Mouse (Mus musculus) monocyte, adult 2 months (primary cell): Measurements from ENCODE around the gene Ghitm.
A peak's percentile ranks its signal among the peaks of the same experiment; 100 is the strongest.
"Not testable (repeated sequence)": the region's sequence is repeated elsewhere in the genome, so short reads cannot be mapped to it uniquely, and the experiment has no call there.

Experiments used
- DNase-seq, 2 experiments: peaks; one replicate each; pipeline ENCODE4 v3.0.0; 2022; ENCODE audit warnings: low spot score in 2 of 2, low read depth in 1 of 2

Gene Ghitm

DNA sequence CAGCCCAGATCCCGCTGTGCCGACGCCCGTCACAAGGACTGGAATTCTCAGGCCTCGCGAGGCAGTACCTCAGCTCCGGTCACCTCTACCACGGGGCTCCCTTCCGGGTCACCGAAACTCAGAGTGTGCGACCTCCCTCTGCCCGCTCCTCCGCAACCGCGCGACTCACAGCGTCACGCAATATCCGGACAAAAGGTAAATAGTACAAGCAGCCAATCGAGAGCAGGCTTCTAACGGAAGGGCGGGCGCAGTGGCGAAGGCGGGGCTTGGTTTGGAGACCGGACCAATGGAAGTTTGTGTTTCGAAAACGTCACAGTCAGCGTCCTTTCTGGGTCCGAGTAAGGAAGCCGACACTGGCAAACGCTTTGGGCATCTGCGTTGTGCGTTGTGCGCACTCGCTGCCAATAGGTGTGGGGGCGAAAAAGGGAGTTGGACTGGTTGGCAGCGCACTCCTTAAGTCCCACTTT is at the start of gene Ghitm:
Gene Ghitm (minus strand): TSS at position 146 of the 467 bp plus-strand sequence.
- DNase-seq = peak; percentile 91 to 94

DNA sequence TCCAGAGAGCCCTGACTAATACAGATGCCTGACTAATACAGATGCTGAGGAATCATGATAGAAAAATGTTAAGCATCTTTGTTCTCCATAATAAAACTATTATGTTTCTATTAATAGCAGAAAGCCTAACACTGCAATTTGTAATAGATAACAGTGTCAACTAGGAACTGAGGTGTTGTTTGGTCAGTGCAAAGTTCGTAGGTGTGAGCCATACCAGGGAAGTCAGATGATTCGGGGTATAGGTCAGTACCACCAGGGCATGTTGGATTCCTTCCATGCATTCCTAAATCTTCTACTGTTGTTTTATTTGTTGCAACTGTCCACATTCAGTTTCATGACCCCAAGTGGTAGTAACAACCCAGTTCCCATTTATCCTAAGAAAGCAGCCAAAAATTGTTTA is 49.8 kb upstream of the Ghitm start:
- no peak for DNase-seq

DNA sequence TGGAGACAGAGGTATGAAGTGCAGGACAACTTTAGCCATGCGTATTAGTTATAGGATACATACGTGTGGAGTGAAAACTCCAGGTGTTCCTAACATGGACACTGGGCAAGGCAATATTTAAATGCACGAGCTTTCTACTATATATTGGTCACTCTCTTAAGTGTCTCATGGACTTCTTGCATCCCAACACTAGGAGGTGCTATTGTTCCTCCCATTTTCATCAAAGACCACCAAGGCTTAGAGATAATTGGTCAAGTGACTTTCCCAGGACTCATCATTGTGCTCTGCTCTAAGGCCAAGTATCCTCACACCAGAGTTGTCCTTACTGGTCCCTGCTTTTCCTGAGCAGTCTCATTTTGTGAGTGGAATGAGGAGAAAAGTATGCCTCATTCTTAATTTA is 39.4 kb upstream of the Ghitm start:
- no peak for DNase-seq

DNA sequence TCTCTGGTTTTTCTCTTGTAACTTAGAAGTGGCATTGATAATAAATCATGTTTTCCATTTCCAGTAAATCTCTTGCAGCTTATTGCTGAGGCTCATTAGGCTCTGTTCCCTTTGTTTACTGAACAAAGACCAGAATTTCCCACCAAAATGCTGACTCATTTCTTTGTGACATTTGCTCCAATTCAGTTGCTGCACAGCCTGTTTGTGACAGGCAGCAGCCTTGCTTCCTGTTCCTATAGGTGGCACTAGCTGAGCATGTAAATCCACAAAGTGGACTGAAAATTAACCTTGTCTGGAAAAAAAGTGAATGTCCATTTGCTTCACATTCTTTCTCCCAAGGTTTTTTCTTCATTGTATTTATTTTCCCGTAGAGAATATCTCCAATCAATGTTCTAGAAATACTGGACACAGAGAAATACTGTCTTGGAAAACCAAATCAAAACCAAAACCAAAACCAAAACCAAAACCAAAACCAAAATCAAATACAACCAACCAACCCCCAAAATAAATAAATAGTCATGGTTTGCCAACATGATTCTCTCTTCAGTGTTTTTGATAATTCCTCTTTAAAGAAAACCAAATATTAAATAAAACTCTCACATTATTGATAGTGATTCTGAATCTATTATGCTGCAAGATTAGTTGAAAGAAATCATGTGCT is 30.3 kb upstream of the Ghitm start:
- DNase-seq = no peak

DNA sequence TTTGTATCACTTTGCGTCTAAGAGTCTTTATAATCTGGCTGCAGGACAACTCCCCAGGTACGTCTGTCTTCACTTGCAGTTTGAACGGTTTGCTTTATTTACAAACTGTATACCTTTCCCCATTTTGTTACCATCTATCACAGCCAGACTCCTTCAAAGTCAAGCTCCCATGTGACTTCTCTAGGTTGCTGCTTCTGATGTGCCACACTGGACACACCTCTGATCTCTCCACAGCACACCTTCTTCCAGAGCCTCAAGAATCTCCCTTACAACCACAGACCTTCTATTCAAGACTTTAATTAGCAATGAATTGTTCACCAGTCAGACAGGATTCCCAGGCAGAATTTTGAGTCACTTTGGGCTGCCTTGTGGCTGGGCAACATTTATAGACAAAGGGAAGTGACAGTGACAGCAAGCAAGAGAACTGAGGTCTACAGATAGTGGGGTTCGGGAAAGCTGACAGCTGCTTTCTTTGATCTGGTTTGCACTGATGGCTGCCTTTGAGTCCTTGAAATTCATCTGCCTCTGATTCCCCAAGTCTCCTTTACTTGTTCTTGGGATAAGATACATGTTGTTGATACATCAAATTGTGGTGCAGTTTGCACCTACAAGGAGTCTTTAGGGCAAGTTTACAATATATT is 29.4 kb upstream of the Ghitm start:
- no peak for DNase-seq

DNA sequence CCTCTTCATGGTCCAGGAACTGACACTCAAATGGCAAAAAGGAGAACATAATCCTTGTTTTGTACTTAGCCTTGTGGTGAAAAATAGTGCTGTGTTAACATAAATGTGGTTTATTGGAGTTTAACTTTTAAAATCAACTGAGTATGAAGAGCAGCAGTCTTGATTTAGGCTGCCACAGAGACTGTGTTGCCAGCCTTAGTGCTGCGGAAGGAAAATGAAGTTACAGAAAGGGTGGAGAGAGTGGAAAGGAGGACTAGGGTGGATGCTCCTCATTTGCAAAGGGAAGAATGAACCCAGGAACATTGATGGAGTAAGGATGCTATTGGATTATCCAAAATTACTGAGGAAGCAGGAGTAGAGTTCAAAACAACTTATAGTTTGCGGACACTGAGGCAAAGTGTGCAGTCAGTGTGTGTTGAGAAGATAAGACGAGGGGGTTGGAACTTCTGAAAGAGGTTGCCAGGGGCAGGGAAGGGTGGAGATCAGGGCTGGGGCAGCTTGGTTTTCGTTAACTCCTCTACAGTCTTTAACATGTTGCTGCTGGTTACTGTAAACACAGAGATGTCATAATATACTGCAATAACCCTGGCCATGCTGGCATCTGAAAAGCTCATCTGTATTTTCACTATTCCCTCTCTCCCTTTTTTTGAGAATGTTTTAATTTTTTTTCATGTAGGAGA is 28.3 kb upstream of the Ghitm start:
- no peak for DNase-seq

DNA sequence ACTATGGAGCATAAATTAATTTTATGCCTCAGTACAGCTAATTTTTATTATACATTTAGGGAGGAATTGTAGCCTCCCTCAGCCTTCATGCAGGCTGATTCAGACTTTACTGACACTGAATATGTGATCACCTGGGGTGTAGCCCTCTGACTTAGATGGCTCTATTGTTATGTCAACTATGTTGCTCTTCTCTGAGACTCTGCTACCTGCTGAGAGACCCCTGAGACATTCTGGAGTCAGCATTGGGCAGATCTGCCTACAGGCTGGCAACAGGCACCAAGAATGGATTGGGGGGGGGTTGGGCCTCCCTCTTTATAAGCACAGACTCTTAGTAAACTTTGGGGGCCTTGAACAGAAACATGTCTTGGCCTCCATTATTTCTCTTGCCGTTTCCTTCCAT is 19.3 kb upstream of the Ghitm start:
- no peak for DNase-seq

DNA sequence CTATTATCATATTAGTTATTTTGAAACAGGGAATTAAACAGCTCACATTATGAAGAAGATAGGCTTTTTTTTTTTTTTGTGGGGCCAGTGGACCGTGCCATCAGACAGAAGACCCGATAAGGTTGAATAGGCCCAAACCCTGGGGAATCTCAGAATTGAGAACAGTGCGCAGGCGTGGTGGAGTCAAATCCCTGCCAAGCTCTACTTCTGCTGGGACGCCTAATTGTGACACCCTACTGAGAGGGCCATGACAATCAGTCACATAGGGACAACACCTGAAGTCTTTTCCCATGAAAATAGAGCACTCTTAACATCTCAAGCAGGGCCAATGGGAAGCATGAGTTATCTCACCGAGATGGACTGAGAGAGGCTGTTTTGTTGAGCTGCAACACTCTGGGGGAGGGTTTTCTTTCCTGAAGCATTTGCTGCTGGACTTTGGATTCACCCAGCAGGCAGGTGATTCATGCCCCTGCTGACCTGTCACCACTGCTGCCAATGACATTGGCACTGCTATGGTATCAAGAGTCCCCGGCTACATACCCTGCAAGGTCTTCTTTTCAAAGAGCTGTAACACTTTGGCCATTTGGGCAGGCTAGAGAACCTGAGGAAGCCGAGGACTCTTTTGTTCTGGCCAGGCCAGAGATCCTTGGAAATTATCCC is 4.1 kb upstream of the Ghitm start:
- DNase-seq = no peak

DNA sequence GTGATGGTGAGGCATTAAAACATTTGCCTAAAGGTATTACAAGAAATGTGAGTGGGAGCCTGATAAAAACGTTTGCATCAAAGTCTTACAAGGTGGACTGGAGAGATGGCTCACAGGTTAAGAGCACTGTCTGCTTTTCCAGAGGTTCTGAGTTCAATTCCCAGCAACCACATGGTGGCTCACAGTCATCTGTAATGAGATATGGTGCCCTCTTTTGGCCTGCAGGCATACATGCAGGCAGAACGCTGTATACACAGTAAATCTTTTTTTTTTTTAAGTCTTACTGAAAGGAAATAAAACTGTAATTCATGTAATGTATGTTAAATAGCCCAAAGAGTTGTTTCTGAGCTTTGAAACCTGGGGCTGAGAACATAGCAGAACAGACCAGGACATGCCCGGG is 2.5 kb upstream of the Ghitm start:
- DNase-seq = not testable (repeated sequence)

DNA sequence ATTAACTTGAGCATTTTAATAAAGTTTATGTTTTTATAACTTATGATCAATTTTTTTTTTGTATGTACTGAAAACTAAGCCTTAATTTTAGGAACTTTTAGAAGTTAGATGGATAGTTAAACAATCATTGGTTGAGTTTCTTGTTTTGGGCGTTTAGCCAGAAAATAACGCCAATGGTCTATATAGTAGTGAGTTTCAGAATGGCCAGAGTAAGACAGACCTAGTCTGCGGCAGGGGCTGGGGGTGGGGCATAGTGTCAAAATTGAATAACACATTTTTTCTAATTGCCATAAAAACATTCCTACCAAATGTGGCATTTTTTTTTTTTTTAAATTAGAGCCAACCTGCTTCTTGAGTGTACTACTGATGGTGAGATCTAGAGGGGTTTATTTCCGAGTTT is 1.0 kb upstream of the Ghitm start:
- no peak for DNase-seq

DNA sequence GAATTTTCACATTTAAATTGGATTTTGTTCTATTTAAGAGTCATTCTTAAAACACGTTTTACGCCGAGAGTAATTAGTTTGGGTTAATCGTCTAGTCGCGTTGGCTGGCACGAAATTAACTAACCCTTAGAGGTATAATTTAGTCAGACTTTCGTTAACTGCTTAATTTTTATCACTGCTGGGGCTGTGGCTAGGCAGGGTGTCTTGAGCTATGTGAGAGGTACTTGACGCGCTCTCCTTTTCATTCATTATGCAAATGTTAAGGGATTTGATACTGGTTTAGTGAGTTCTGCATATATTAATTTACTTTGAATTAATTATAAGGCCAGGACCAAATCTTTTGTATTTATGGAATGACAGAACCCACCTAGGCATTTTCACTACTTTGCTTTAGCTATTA is 599 bp upstream of the Ghitm start:
- no peak for DNase-seq

DNA sequence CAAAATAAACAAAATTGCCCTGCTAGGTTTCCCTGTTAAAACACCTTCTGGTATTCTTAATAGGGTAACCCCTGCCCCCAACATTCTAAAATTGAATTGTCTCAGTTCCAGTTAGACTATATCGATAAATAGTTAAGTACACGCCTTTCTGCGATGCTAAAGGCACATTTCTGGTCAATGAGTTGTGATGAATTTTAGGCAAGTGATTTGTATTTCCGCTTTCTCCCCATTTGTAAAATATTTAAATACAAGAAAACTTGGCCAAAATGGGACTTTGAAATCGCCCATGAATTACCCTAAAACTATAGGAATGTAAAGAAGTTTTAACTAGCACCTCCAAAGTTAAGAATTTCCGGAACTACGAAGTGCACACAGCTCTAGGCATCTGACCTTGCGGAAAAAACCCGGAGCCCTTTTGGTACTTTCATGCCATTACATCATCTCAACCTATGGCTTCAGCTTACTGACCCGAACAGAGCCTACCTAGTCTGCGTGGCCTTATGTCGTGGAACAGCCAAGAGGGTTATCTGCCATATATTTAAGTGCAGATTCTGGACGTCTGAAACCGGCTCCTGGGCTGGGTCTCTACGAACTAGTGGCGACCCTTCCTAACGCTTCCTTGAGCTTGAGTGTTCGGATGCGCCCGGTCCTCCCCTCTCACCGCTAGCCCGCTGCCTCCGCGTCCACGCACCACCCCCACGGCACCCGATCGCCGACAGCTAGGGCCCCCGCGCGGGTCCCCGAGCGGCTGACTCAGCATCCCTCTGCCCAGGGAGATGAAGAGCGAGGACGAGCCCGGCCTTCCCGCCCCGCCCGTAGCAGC is 557 bp downstream of the Ghitm start:
- peak; percentile 3 to 42 for DNase-seq

DNA sequence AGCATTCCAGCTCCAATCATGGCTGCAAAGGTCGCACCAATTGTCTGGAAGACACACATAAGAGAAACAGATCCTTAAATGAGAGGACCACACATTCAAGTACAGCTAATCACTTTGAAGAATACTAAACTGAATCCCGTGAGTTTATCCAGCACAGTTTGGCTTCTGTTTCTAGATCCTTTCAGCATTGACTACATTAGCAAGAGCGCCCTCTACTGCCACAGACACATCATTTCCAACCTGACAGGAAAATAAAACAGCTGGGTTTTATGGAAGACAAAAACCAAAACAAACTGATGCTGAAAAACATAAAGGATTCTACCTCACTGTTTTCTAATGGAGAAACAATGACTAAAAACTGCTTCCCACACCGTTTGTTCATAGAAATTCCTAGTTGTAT is 7.4 kb downstream of the Ghitm start:
- DNase-seq = no peak

DNA sequence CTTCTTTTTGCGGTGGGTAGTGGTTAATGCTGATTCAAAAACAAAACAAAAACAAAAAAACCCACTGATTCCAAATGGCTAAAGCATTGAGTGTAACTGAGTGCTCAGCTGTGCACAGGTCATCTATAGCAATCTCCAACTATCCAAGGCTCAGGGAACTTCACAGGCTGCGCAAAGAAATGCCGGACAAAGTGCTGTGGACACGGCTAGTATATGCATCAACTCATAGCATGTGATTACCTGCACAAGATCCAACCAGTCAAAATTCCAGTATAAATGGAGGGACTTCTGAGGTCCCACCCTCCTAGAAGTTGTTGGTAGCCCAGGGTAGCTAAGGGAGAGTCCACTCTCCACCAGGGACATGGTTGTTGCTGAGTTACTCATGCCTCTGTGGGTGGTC is 15.8 kb downstream of the Ghitm start:
- no peak for DNase-seq

DNA sequence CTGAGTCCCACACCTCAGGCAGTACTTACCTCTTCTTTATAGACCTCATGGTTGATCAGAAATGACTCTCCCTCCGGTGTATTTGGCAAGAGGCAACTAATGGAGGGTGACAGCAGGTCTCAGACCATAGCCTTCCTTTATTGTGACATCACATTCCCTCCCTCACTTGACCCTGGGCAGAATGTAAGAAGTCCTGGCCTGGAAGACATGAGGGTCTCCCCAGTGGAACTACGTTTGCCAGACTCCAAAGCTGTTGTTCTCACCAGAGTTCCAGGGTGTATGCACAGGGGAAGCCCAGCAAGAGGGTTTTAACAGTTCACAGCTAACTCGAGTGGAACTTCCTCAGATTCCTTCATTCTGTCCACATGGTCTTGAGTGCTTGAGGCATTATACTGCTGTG is 21.1 kb downstream of the Ghitm start, which contains the start of gene 2610528A11Rik:
Gene 2610528A11Rik (minus strand): TSS at position 101 of the 400 bp plus-strand sequence.
- DNase-seq = no peak

DNA sequence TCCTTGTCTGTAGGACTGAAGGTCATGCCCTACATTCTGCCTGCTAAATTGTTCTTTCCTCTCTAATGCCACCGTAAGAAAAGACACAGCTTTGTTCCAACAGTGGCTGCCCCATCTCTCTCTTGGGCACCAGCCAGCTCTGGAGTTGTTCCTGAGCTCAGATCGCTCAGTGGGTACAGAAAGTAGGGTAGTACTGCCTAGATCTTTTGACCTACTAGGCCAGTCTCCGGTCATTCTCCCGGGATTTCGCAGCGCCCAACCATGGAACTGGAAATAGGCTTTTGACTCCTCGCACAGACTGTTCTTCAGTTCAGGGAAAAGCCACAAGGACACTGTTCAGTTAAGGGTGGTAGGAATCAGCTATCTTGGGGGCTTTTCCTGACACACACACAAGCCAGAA is 22.1 kb downstream of the Ghitm start:
- DNase-seq = no peak

DNA sequence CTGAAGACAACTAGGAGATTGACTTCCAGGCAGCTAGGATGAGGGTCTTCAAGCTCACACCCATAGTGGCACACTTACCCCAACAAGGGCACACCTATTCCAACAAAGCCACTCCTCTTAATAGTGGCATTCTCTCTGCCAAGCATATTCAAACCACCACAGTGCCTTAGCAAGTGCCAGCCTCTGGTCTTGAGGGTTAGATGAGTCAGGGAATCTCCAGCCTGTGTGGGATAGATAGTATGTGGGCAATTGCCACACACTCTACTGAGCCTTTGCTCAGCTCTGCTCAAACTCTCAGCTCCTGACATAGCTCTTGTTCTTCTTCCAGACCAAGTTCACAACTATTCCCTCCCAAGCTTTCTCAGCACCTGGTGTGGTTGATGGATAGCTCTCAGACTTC is 23.7 kb downstream of the Ghitm start:
- DNase-seq = no peak

DNA sequence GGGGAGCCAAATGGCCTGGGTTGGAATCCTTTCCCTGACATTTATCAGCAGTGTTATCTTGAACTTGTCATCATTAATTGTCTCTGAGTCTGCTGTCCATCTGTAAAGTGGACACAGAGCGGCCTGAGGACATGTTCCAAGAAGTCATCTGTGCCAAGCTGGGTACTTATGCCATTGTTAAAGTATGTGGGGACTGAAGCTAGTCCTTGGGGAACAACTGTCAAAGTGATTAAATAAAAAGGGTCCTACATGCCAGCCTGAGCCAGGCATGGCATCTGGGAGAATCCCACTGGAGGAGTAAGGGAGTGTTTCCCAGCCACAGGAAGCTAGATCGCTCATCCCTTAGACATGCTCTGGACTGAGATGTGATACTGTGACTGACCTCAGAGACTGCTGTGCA is 24.6 kb downstream of the Ghitm start:
- DNase-seq = no peak

DNA sequence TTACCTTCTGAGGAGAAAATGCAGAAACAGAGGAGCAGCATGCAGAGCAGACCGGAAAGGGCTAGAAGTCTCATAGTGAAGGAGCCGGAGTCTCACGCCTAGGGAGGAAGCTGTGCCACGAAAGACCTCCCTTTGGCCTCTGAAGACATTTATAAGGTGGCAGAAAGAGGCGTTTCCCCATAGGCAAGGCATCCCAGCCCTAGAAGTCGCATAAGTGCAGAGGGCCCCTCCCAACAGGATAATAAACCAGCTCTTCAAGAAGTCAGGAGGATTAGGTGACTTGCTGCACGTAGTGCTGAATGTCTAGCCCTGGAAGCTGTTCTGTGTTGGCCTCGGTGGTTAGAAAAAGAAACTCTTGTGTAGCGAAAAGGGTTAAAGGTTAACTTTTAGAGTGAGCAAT is 25.1 kb downstream of the Ghitm start:
- DNase-seq = no peak

DNA sequence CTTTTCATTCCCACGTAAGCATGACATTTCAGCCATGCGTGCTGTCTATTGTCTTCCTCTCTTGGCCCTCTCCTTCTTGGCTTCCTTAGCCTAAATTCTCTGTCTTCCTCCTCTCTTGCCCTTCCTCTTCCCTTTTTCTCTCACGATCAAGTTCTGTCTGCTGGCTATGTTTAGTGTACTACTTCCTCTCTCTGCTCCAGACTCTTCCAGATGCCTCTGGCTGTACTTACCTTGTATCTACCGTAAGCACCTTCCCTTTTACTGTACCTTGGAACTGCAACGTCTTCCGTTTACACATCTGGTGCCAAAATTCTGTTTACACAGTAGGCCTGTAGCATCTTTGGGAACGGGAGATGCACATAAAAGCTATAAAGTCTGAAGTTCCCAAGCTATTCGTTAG is 25.6 kb downstream of the Ghitm start:
- DNase-seq = no peak

DNA sequence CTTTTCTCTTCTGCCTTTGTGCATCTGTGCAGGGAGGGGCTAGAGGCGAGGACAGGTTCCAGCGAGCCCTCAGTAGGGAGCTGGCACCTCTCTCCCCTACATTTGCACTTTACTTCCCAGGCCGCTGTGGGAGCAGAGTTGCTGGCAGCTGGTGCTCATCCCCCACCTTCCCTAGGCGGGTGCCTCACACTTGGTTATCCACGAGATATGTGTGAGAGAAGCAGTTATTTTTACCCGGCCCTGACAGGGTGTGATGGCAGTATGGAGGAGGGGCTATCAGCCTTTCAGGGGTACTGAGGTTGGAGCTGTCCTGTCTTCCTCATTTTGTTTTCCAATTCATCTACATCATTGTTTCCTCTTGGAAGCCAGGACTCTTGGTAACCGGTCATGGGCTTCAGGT is 29.2 kb downstream of the Ghitm start:
- no peak for DNase-seq
